In the genomic region with DNA sequence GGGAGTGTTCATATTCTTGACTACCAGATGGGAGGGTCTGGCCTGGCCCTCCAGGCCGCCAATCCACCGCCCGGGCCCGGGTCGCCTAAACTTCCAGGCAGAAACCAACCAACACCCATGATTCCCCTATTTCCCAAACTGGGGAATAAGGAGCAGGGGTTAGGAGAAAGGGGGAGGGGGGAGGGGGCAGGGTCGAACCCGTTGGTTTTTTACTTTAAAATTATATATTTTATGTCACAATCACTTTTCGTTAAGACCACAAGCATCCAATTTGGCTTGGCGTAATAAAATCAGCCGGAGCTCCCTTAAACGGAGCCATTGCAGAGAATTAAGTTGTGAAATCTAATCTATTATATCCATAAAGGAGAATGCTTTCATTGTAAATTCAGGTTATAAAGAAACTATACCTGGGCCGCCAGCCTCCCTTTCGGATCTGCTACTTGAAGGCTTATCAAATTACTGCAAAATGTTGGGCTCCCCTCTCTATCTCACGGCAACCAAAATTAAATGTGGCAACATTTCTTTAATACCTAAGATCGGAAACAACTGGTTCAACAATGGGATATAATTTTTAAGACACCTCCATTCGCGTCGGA, we compare ENCODE assay signal across 8 mouse cellular contexts. TPM values are rescaled to one million over a fixed set of nuclear protein-coding genes. Genes with fewer than 3 reads are reported as not detected.
DNase-seq lines count a peak whose midpoint lies in the region; ATAC-seq and TF ChIP-seq lines count a peak whose summit lies in the region.

No protein-coding gene starts in this region.

- H3K9ac ChIP-seq in heart, embryonic 12.5 days = peak overlapping the region; percentile 87
- peak overlapping the region; percentile 93 for H3K9ac ChIP-seq in hindbrain, embryonic 12.5 days
- H3K9ac ChIP-seq in midbrain, embryonic 13.5 days (replicated peaks) = peak overlapping the region; percentile 100

- peak overlapping the region; percentile 62 for H3K4me3 ChIP-seq in heart, embryonic 12.5 days
- H3K4me3 ChIP-seq in cortical plate, adult 2 months (ENCODE audit: insufficient read depth, low read length) = peak overlapping the region; percentile 85
- peak overlapping the region; percentile 61 for H3K4me3 ChIP-seq in hindbrain, embryonic 12.5 days
- peak overlapping the region; percentile 87 for H3K4me3 ChIP-seq in midbrain, embryonic 13.5 days (replicated peaks)

- no peak for TF ChIP-seq POLR2A in cortical plate, adult 2 months (IDR thresholded peaks at IDR 0.05; ENCODE audit: extremely low read depth, insufficient read depth, low read length)

- no peak for ATAC-seq in heart, embryonic 12.5 days (ENCODE audit: insufficient number of reproducible peaks, low FRiP score)
- no peak for ATAC-seq in hindbrain, embryonic 12.5 days (ENCODE audit: low FRiP score)
- no peak for ATAC-seq in midbrain, embryonic 13.5 days
- ATAC-seq in megakaryocyte progenitor cell, adult 5-6 weeks (replicated peaks; ENCODE audit: poor library complexity) = no peak

- intact Hi-C loops in heart, postnatal 25 days (cut with DNase I) = no loop called here
- intact Hi-C loops in left cerebral cortex, postnatal 10 days (cut with DNase I) = loop anchor here (5.0 kb wide), 2 partner anchors 121 to 161 kb away; a partner anchor contains a TSS

- WGBS in heart, embryonic 12.5 days = 10% methylated on average over 18 of the region's 18 CpGs
- WGBS in hindbrain, embryonic 12.5 days = 3% methylated on average over 18 of the region's 18 CpGs
- 3% methylated on average over 18 of the region's 18 CpGs for WGBS in midbrain, embryonic 13.5 days

- peak overlapping the region; percentile 97 for H3K4me2 ChIP-seq in heart, embryonic 12.5 days
- peak overlapping the region; percentile 96 for H3K4me2 ChIP-seq in hindbrain, embryonic 12.5 days (replicated peaks)
- H3K4me2 ChIP-seq in midbrain, embryonic 13.5 days (replicated peaks) = peak overlapping the region; percentile 98

- no peaks in the 10 kb centered on the region for H3K27me3 ChIP-seq in heart, embryonic 12.5 days (replicated peaks)
- no peaks in the 10 kb centered on the region for H3K27me3 ChIP-seq in hindbrain, embryonic 12.5 days
- no peaks in the 10 kb centered on the region for H3K27me3 ChIP-seq in midbrain, embryonic 13.5 days

- peak overlapping the region; percentile 95 for H3K27ac ChIP-seq in heart, embryonic 12.5 days (ENCODE audit: poor library complexity, severe bottlenecking)
- H3K27ac ChIP-seq in cortical plate, adult 2 months (ENCODE audit: insufficient read depth, low read length) = peak overlapping the region; percentile 90
- peak overlapping the region; percentile 98 for H3K27ac ChIP-seq in hindbrain, embryonic 12.5 days
- H3K27ac ChIP-seq in midbrain, embryonic 13.5 days = peak overlapping the region; percentile 98

- H3K36me3 ChIP-seq in heart, embryonic 12.5 days = peaks cover 11% of the 10 kb centered on the region; the same call in 1 of the 2 replicates
- no peaks in the 10 kb centered on the region for H3K36me3 ChIP-seq in hindbrain, embryonic 12.5 days
- no peaks in the 10 kb centered on the region for H3K36me3 ChIP-seq in midbrain, embryonic 13.5 days

- H3K9me3 ChIP-seq in heart, embryonic 12.5 days (replicated peaks) = no peaks in the 10 kb centered on the region
- no peaks in the 10 kb centered on the region for H3K9me3 ChIP-seq in hindbrain, embryonic 12.5 days (replicated peaks)
- H3K9me3 ChIP-seq in midbrain, embryonic 13.5 days = no peaks in the 10 kb centered on the region

- peaks cover 58% of the 10 kb centered on the region for H3K4me1 ChIP-seq in heart, embryonic 12.5 days (replicated peaks)
- no peaks in the 10 kb centered on the region; the same call in 1 of the 2 replicates for H3K4me1 ChIP-seq in cortical plate, adult 2 months (ENCODE audit: control insufficient read depth, insufficient read depth, low read length)
- H3K4me1 ChIP-seq in hindbrain, embryonic 12.5 days = peaks cover 59% of the 10 kb centered on the region
- peaks cover 69% of the 10 kb centered on the region for H3K4me1 ChIP-seq in midbrain, embryonic 13.5 days (replicated peaks)

- TF ChIP-seq CTCF in cortical plate, adult 2 months (IDR thresholded peaks at IDR 0.05; ENCODE audit: extremely low read depth, insufficient read depth, low read length) = no peak

- no peak for DNase-seq in heart, postnatal 25 days (ENCODE audit: low spot score)
- no peak for DNase-seq in layer of hippocampus, postnatal 25 days (ENCODE audit: extremely low spot score in 1 of 2, low spot score in 1 of 2)
- no peak for DNase-seq in left cerebral cortex, postnatal 10 days (ENCODE audit: extremely low spot score in 1 of 2, low spot score in 2 of 2)

RNA-seq across cellular contexts. Expression of a gene that starts 35.1 kb away (rescaled TPM):
- polyA plus RNA-seq in heart, embryonic 12.5 days (2016; fragmentation: Nextera tagmentation; extraction: Ambion mirVana) = 114 and 117 TPM in 2 replicates
- 10 to 100 TPM; 75.9 to 78.0 TPM for total RNA-seq in heart, postnatal 25 days (2021)
- 57.7 and 60.3 TPM in 2 replicates for polyA plus RNA-seq in cortical plate, adult 2 months (2012; rRNA removed)
- 121 and 125 TPM in 2 replicates for polyA plus RNA-seq in hindbrain, embryonic 12.5 days (2016; fragmentation: Nextera tagmentation; extraction: Ambion mirVana)
- 105 and 109 TPM in 2 replicates for polyA plus RNA-seq in midbrain, embryonic 13.5 days (2015; fragmentation: Nextera tagmentation; extraction: Ambion mirVana)
- total RNA-seq in layer of hippocampus, postnatal 25 days (2021) = 10 to 100 TPM; 85.3 to 88.5 TPM
- 31.6 and 33.3 TPM in 2 replicates for total RNA-seq in megakaryocyte progenitor cell, adult 5-6 weeks (2015)
- 40.2 and 41.2 TPM in 2 replicates for total RNA-seq in megakaryocyte progenitor cell, adult 5-6 weeks (2017)
- 100 to 1,000 TPM; 107 to 118 TPM for total RNA-seq in left cerebral cortex, postnatal 10 days (2021)

RNA-seq across cellular contexts. Expression of a gene that starts 46.5 kb away (rescaled TPM):
- polyA plus RNA-seq in heart, embryonic 12.5 days (2016; fragmentation: Nextera tagmentation; extraction: Ambion mirVana) = 6.5 and 7.6 TPM in 2 replicates
- 1 to 10 TPM; 7.8 to 8.3 TPM for total RNA-seq in heart, postnatal 25 days (2021)
- polyA plus RNA-seq in cortical plate, adult 2 months (2012; rRNA removed) = 10.1 and 10.2 TPM in 2 replicates
- polyA plus RNA-seq in hindbrain, embryonic 12.5 days (2016; fragmentation: Nextera tagmentation; extraction: Ambion mirVana) = 21.9 and 23.8 TPM in 2 replicates
- polyA plus RNA-seq in midbrain, embryonic 13.5 days (2015; fragmentation: Nextera tagmentation; extraction: Ambion mirVana) = 17.4 and 19.5 TPM in 2 replicates
- total RNA-seq in layer of hippocampus, postnatal 25 days (2021) = 10 to 100 TPM; 17.7 to 22.6 TPM
- total RNA-seq in megakaryocyte progenitor cell, adult 5-6 weeks (2015) = 12.1 and 17.2 TPM in 2 replicates
- 3.9 and 5.4 TPM in 2 replicates for total RNA-seq in megakaryocyte progenitor cell, adult 5-6 weeks (2017)
- 10 to 100 TPM; 19.7 to 20.6 TPM for total RNA-seq in left cerebral cortex, postnatal 10 days (2021)
